Mouse (Mus musculus): ENCODE results near the gene Cdc42bpg.

Gene Cdc42bpg

GRCm38 (mm10) chr19:6352107-6352505 lies 45.9 kb downstream of the Cdc42bpg start:
- DNase-seq = no peak

DNA sequence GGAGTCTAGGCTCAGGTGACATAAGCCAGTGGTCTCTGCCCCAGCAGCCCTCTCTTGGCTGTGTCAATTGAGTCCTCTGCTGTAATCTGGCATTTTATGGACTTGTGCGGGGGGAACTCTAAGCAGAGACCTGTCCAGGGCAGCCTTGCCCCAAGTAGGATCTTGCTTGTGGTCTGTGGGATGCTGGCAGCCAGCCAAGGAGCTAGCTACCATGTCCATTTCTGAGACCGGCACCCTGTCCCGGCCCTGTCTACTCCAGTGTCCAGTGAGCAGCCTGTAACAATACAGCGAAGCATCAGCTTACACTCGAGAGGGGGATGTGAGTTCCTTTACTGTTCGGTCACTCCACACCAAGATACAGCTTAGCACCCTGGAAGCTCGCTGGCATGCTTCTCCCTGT lies 47.8 kb downstream of the Cdc42bpg start:
- no peak for DNase-seq

DNA sequence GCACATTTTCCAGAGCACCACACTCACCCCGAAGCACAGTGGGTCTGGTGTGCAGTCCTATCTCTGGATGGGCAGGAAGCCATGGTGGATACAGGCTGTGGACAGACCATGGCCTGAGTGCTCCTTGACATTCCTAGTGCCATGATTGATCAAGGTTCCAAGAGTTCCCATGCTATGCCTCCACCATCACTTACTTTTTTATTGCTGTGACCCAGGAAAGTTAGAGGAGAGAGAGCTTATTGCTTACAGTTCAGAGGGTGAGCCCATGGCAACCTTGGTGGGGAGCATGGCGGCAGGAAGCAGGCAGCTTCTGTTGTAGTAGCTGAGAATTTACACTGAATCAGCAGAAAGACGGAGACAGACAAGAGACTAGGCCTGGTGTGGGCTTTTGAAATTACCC lies 55.0 kb downstream of the Cdc42bpg start:
- DNase-seq = no peak

DNA sequence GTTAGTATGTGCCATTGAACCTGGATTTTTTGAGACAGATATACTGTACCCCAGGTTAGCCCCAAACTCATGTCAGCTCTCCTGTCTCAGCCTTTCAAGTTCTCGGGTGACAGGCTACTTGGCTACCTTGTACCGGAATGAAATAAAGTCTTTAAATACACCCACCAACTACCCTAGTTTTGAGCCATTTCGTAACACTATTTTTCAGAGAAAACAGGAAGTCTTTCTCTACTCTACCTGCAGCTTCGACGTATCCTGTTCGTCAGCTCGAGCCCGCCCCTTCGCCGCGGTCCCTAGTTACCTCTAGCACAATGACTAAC lies 56.8 kb downstream of the Cdc42bpg start:
- no peak for DNase-seq

GRCm38 (mm10) chr19:6363411-6364240 lies 57.4 kb downstream of the Cdc42bpg start, which contains the start of gene Sf1:
Sf1 (plus strand) TSS chr19:6363690.
- DNase-seq = peak; percentile 99 to 100

DNA sequence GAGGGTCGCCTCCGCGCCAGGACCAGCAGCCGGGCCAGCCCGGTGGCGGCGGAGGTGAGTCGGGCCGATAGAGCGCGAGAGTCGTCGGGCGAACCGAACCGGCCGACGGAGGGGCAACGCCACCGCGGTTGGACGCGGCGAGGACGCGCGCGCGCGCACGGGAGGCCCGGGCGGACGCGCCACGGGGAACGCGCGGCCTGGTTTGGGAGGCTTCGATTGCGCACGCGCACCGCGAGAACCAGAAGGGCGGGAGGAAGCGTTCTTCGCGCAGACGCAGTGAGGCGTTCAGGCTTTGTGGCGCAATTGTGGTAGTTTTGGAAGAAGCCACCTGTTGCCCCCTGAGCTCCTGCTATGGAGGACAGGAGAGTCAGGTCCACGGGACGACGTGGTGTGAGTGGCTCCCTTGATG lies 58.1 kb downstream of the Cdc42bpg start:
- DNase-seq = peak; percentile 87 to 91

- DNase-seq = no peak
Observed at GRCm38 (mm10) chr19:6364842-6365241, 58.6 kb downstream of the Cdc42bpg start.

- DNase-seq = no peak
Observed at GRCm38 (mm10) chr19:6370175-6370574, 63.9 kb downstream of the Cdc42bpg start.

- no peak for DNase-seq
Observed at GRCm38 (mm10) chr19:6372433-6372832, 66.2 kb downstream of the Cdc42bpg start.

DNA sequence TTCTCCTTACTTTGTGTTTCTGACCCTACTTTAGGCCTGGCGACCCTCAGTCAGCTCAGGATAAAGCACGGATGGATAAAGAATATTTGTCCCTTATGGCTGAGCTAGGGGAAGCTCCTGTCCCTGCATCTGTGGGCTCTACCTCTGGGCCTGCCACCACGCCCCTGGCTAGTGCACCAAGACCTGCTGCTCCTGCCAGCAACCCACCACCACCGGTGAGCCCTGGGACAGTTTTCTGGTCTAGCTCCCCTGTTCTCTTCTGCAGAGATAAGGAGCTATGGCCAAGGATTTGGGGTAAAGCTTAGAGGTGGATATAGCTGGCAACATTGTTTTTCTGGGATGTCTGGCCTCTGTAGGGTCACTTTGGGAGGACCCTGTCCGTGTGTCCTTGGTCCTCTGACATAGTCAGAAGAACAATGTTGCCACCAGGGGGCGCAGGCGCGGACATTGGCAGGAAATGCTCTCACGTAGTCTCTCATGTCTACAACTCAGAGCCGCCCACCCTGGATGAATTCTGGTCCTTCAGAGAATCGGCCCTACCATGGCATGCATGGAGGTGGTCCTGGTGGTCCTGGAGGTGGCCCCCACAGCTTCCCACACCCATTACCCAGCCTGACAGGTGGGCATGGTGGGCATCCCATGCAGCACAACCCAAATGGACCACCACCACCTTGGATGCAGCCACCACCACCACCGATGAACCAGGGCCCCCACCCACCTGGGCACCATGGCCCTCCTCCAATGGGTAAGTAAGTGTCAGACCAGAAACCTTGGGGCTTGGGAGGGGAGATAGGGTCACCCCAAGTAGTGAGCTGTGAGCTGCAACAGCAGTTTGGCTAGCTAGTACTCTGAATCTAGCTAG lies 67.5 kb downstream of the Cdc42bpg start:
- peak; percentile 64 to 89 for DNase-seq

- DNase-seq = no peak
Observed at GRCm38 (mm10) chr19:6374571-6374970, 68.3 kb downstream of the Cdc42bpg start.
